Mouse (Mus musculus) neural tube, embryonic 12.5 days (tissue): ENCODE results near the gene Adad1. TPM values are rescaled to one million over a fixed set of nuclear protein-coding genes. Genes with fewer than 3 reads are reported as not detected.
A peak's percentile ranks its signal among the peaks of the same experiment; 100 is the strongest.

Experiments
- ATAC-seq: fragments of 200-750 bp; cut with Nextera tagmentation; 2 replicates; pipeline ENCODE4 v1.8.0; 2017; ENCODE audit warnings: low read depth, mild to moderate bottlenecking, moderate TSS enrichment, moderate library complexity; ENCODE audit not compliant: low FRiP score
- H3K27ac ChIP-seq: fragments of 300-500 bp; sonication (generic); 2 replicates; pipeline ENCODE4 v1.5.1; 2016
- H3K27me3 ChIP-seq: fragments of 300-500 bp; sonication (generic); replicated peaks from 2 replicates; pipeline ENCODE4 v1.6.1; 2016; ENCODE audit warnings: mild to moderate bottlenecking
- H3K36me3 ChIP-seq: fragments of 300-500 bp; sonication (generic); 2 replicates; pipeline ENCODE4 v1.6.1; 2016; ENCODE audit warnings: mild to moderate bottlenecking
- H3K4me1 ChIP-seq: fragments of 300-500 bp; sonication (generic); 2 replicates; pipeline ENCODE4 v1.6.1; 2016
- H3K4me2 ChIP-seq: fragments of 300-500 bp; sonication (generic); replicated peaks from 2 replicates; pipeline ENCODE4 v1.6.1; 2016; ENCODE audit warnings: mild to moderate bottlenecking
- H3K4me3 ChIP-seq: fragments of 300-500 bp; sonication (generic); 2 replicates; pipeline ENCODE4 v1.5.1; 2016
- H3K9ac ChIP-seq: fragments of 300-500 bp; sonication (generic); 2 replicates; pipeline ENCODE4 v1.6.1; 2016; ENCODE audit warnings: mild to moderate bottlenecking
- H3K9me3 ChIP-seq: fragments of 300-500 bp; sonication (generic); 2 replicates; pipeline ENCODE4 v1.6.1; 2016; ENCODE audit warnings: mild to moderate bottlenecking
- WGBS: fragments of 180-500 bp; shearing (Covaris S2); methylation state at CpG from one replicate; pipeline ENCODE4 v1.1.7; 2016; 5-methylcytosine and 5-hydroxymethylcytosine counted together
- polyA plus RNA-seq: library from polyadenylated mRNA; unstranded; fragments of >200 nt; fragmentation: Nextera tagmentation; extraction: Ambion mirVana; gene quantifications from 2 replicates; pipeline ENCODE4 v1.2.1, GENCODE M21; 2016

The Adad1 gene
- polyA plus RNA-seq: 0.37 and 0.80 TPM in 2 replicates

DNA sequence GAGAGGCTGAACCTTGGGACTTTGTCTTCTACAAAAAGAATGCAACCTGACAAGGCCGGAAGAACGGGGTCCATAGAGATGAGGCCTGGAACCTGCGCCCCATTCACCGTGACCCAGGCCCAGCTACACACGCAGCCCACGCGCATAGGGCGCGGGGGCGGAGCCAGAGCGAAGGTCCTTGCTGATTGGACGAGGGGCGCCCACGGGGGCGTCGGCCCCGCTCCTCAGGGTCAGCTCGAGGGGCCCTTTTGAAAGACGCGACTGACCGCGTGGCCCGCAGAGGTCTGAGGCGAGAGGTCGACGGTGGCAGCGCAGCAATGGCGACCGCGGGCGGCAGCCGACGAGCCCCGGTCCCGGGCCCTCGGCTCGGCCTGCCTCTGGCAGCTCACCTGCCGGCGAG, at the start of gene Adad1:
Gene Adad1, plus strand, starts transcription at position 122 of the 400 bp plus-strand sequence.
- Histone ChIP-seq H3K27ac (no peak within 1 kb of the TSS), H3K27me3 (no peaks in the 10 kb centered on the region), H3K9me3 (peaks cover 18% of the 10 kb centered on the region), H3K4me2 (peak within 1 kb of the TSS; percentile 47), H3K4me3 (peak within 1 kb of the TSS; percentile 19; the same call in 1 of the 2 replicates), H3K36me3 (no peaks in the 10 kb centered on the region), H3K9ac (no peak within 1 kb of the TSS), H3K4me1 (no peaks in the 10 kb centered on the region)
- 60% methylated on average over 39 of the region's 39 CpGs for WGBS
- no peak for ATAC-seq

GRCm38 (mm10) chr3:37037979-37038378, 25.3 kb upstream of the Adad1 start:
- Histone ChIP-seq H3K4me1 (no peaks in the 10 kb centered on the region), H3K27ac (no peak overlapping the region), H3K27me3 (no peaks in the 10 kb centered on the region), H3K4me3 (no peak overlapping the region), H3K36me3 (peaks cover 10% of the 10 kb centered on the region), H3K4me2 (no peak overlapping the region), H3K9ac (no peak overlapping the region), H3K9me3 (no peaks in the 10 kb centered on the region)
- WGBS: 92% methylated on average over 2 of the region's 2 CpGs
- ATAC-seq: no peak

DNA sequence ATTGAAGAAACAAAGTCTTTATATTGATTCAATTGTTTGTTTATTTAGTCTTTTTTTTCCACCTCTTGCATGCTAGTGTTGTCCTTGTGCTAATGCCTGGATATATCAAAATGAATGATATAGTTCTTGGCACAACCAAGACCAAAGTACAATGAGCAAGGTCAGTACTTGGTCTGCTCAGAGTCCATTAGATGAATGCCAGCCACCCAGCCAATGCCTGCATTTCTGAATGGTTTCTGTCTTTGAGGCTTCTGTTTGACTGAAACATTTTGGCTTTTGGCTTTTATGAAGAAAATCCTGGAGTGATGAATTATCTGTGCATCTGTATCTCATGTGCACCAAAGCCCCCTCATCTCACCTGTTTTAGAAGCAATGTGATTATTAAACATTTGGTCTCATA, 23.5 kb upstream of the Adad1 start:
- ATAC-seq: no peak
- no peaks in the 10 kb centered on the region for H3K4me1 ChIP-seq
- H3K36me3 ChIP-seq: peaks cover 11% of the 10 kb centered on the region
- no peak overlapping the region for H3K27ac ChIP-seq
- no peaks in the 10 kb centered on the region for H3K9me3 ChIP-seq
- H3K4me2 ChIP-seq: no peak overlapping the region
- no peak overlapping the region for H3K9ac ChIP-seq
- no peak overlapping the region for H3K4me3 ChIP-seq
- H3K27me3 ChIP-seq: no peaks in the 10 kb centered on the region

- Histone ChIP-seq H3K27ac (no peak overlapping the region), H3K4me3 (no peak overlapping the region), H3K4me1 (no peaks in the 10 kb centered on the region), H3K36me3 (peaks cover 23% of the 10 kb centered on the region), H3K4me2 (no peak overlapping the region), H3K27me3 (no peaks in the 10 kb centered on the region), H3K9me3 (no peaks in the 10 kb centered on the region), H3K9ac (no peak overlapping the region)
- WGBS: 100% methylated on average over 1 of the region's 1 CpGs
- no peak for ATAC-seq
Measured at GRCm38 (mm10) chr3:37051491-37051890, 11.8 kb upstream of the Adad1 start.

DNA sequence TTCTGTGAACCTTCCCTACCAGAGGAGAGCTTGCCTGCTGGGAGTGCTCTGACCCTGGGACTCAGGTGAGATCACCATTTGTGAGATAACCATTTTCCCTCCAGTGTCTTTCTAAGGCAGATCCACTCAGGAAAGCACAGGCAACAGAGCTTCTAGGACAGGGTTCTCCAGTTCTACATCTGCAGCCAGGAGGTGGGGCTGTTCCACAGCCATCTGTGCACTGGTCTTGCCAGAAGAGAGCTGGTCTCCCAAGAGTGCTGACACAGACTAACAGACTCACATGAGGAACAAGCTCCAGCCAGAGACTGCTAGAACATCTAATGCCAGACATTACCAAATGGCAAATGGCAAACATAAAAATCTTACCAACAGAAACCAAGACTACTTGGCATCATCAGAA, 9.9 kb downstream of the Adad1 start:
- Histone ChIP-seq H3K9me3 (peaks cover 5% of the 10 kb centered on the region), H3K9ac (no peak overlapping the region), H3K4me3 (no peak overlapping the region), H3K27me3 (no peaks in the 10 kb centered on the region), H3K36me3 (no peaks in the 10 kb centered on the region), H3K27ac (no peak overlapping the region), H3K4me1 (no peaks in the 10 kb centered on the region), H3K4me2 (no peak overlapping the region)
- no peak for ATAC-seq

DNA sequence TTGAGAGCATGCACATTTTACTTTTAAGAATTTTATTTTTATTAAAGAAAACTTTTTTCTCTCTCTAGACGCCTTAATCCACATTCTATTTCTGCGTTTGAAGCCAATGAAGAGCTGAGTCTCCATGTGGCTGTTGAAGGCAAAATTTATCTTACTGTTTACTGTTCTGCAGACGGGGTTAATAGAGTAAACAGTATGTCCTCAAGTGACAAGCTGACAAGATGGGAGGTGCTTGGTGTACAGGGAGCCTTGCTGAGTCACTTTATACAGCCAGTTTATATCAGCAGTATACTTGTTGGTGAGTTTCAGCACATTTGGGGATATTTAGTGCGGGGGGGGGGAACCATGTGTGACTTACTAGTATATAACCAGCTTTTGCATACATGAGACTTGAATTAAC, 21.5 kb downstream of the Adad1 start:
- WGBS: 85% methylated on average over 4 of the region's 4 CpGs
- Histone ChIP-seq H3K9me3 (no peaks in the 10 kb centered on the region), H3K4me3 (no peak overlapping the region), H3K27me3 (no peaks in the 10 kb centered on the region), H3K36me3 (no peaks in the 10 kb centered on the region), H3K4me1 (no peaks in the 10 kb centered on the region), H3K4me2 (no peak overlapping the region), H3K9ac (no peak overlapping the region), H3K27ac (no peak overlapping the region)
- ATAC-seq: no peak

DNA sequence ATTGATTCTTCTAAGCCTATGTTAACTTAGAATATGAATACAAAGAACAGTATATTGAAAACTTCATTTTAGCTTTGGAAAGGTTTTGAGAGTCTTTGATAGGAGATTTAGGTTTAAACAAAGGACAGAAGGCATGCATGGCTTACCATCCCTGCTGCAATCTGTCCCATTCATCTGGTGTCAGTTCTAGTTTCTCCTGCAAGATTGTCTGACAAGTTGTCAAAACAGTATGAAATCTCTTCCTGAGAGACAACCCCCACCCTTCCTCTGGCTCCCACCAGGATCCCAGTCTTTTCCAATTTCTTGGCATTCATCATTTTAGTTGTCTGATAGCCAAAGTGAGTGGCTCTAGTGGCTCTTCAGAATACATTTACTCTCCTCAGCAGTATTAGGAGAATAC, 27.4 kb downstream of the Adad1 start:
- Histone ChIP-seq H3K36me3 (no peaks in the 10 kb centered on the region), H3K4me1 (no peaks in the 10 kb centered on the region), H3K4me2 (no peak overlapping the region), H3K9me3 (no peaks in the 10 kb centered on the region), H3K27ac (no peak overlapping the region), H3K4me3 (no peak overlapping the region), H3K27me3 (no peaks in the 10 kb centered on the region), H3K9ac (no peak overlapping the region)
- no peak for ATAC-seq

GRCm38 (mm10) chr3:37125655-37126054, 62.3 kb downstream of the Adad1 start, which contains the start of gene Il2:
Il2 (minus strand) TSS chr3:37125959.
- Histone ChIP-seq H3K27ac (no peak within 1 kb of the TSS), H3K4me1 (no peaks in the 10 kb centered on the region), H3K4me3 (no peak within 1 kb of the TSS), H3K27me3 (no peaks in the 10 kb centered on the region), H3K36me3 (no peaks in the 10 kb centered on the region), H3K4me2 (no peak within 1 kb of the TSS), H3K9me3 (no peaks in the 10 kb centered on the region), H3K9ac (no peak within 1 kb of the TSS)
- 87% methylated on average over 4 of the region's 4 CpGs for WGBS
- ATAC-seq: no peak

DNA sequence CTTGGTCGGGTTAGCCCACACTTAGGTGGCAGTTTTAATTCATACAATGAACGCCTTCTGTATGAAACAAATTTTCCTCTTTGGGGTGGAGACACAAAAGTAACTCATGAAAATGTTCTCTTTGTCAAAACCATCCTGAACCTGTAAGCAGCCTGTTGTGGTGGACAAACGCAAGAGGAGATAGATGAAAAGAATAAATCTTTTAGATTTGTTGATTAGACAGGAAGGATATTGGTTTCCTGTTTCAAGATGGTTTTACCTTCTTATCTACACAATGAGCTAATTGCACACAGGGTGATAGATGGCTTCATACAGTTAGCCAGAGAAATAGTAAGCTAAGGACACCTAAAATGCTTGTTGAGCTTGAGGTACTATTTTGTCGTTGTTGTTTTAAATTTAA, 62.8 kb downstream of the Adad1 start:
- Histone ChIP-seq H3K4me1 (no peaks in the 10 kb centered on the region), H3K9ac (no peak overlapping the region), H3K27ac (no peak overlapping the region), H3K9me3 (no peaks in the 10 kb centered on the region), H3K4me2 (no peak overlapping the region), H3K27me3 (no peaks in the 10 kb centered on the region), H3K4me3 (no peak overlapping the region), H3K36me3 (no peaks in the 10 kb centered on the region)
- 86% methylated on average over 4 of the region's 4 CpGs for WGBS
- ATAC-seq: no peak

DNA sequence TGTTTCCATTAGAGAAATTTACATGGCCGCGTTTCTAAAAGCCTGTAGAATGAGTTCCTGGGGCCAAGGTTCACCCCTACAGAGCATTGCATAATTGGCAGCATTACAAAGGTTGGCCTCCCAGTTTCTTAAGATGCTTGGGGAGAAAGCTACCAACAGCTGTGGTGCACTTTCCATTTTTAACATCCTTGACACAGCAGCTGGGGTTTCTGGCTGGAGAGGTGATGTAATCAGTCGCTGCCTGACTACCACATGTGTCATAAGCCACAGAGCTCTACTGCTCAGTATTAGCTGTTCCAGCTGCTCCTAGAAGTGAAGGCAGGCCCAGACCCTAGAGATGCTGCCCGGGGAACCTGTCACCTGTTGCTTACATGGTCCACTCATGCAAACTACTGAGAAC, 64.9 kb downstream of the Adad1 start:
- Histone ChIP-seq H3K9me3 (no peaks in the 10 kb centered on the region), H3K36me3 (no peaks in the 10 kb centered on the region), H3K4me3 (no peak overlapping the region), H3K4me1 (no peaks in the 10 kb centered on the region), H3K9ac (no peak overlapping the region), H3K4me2 (no peak overlapping the region), H3K27ac (no peak overlapping the region), H3K27me3 (no peaks in the 10 kb centered on the region)
- 67% methylated on average over 4 of the region's 4 CpGs for WGBS
- no peak for ATAC-seq

- Histone ChIP-seq H3K9me3 (no peaks in the 10 kb centered on the region), H3K4me2 (no peak overlapping the region), H3K4me1 (no peaks in the 10 kb centered on the region), H3K4me3 (no peak overlapping the region), H3K27ac (no peak overlapping the region), H3K27me3 (no peaks in the 10 kb centered on the region), H3K36me3 (no peaks in the 10 kb centered on the region), H3K9ac (no peak overlapping the region)
- no peak for ATAC-seq
- 74% methylated on average over 2 of the region's 2 CpGs for WGBS
Measured at GRCm38 (mm10) chr3:37129063-37129462, 65.7 kb downstream of the Adad1 start.

DNA sequence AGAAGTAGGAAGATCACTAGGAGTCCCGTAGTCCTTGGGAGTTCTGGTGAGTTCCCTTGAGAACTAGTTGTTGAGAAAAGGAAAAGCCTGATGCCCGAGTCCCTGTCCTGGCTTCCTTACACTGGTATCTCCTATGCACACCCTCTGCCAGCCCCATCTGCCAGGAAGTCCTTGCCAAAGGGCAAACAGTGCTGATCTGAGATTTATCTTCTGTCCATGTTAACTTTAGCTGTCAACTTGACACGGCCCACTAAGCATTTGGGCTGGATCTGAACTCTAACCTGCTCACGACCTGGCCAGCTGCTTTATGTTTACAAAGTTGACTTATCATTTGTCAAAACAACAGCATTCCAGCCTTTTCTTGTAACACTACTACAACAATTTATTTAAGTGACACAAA, 73.9 kb downstream of the Adad1 start:
- Histone ChIP-seq H3K9me3 (no peaks in the 10 kb centered on the region), H3K4me2 (no peak overlapping the region), H3K4me3 (no peak overlapping the region), H3K27ac (no peak overlapping the region), H3K9ac (no peak overlapping the region), H3K27me3 (no peaks in the 10 kb centered on the region), H3K36me3 (no peaks in the 10 kb centered on the region), H3K4me1 (no peaks in the 10 kb centered on the region)
- WGBS: 79% methylated on average over 4 of the region's 4 CpGs
- ATAC-seq: no peak

GRCm38 (mm10) chr3:37139192-37139591, 75.9 kb downstream of the Adad1 start:
- Histone ChIP-seq H3K27ac (no peak overlapping the region), H3K36me3 (no peaks in the 10 kb centered on the region), H3K27me3 (no peaks in the 10 kb centered on the region), H3K4me2 (no peak overlapping the region), H3K9ac (no peak overlapping the region), H3K4me1 (no peaks in the 10 kb centered on the region), H3K9me3 (no peaks in the 10 kb centered on the region), H3K4me3 (no peak overlapping the region)
- WGBS: 91% methylated on average over 3 of the region's 3 CpGs
- no peak for ATAC-seq
